Mouse (Mus musculus) adrenal gland (tissue): Measurements from ENCODE around the gene Nphp4.
"Not testable (repeated sequence)": the region's sequence is repeated elsewhere in the genome, so short reads cannot be mapped to it uniquely, and the experiment has no call there.

ENCODE experiments used
- intact Hi-C: fragments of 180-260 bp; cut with DNase I; formaldehyde crosslinking; loops from one replicate; pipeline ENCODE4 v1.15.1; 2025

Nphp4 gene

GRCm38 (mm10) chr4:152554421-152554820, 77.9 kb downstream of the Nphp4 start:
- intact Hi-C loops: no loop called here

- intact Hi-C loops: not testable (repeated sequence)
Measured at GRCm38 (mm10) chr4:152555806-152556205, 79.3 kb downstream of the Nphp4 start.

- intact Hi-C loops: no loop called here
Measured at GRCm38 (mm10) chr4:152558246-152558645, 81.7 kb downstream of the Nphp4 start.

GRCm38 (mm10) chr4:152568006-152568405, 91.5 kb downstream of the Nphp4 start:
- intact Hi-C loops: no loop called here

GRCm38 (mm10) chr4:152568662-152569395, 92.3 kb downstream of the Nphp4 start:
- intact Hi-C loops: no loop called here

GRCm38 (mm10) chr4:152574266-152574665, 97.8 kb downstream of the Nphp4 start:
- intact Hi-C loops: no loop called here

- intact Hi-C loops: no loop called here
Measured at GRCm38 (mm10) chr4:152576826-152577225, 100.3 kb downstream of the Nphp4 start.

GRCm38 (mm10) chr4:152579956-152580355, 103.5 kb downstream of the Nphp4 start:
- intact Hi-C loops: no loop called here

GRCm38 (mm10) chr4:152582206-152582605, 105.7 kb downstream of the Nphp4 start:
- intact Hi-C loops: no loop called here

- intact Hi-C loops: no loop called here
Measured at GRCm38 (mm10) chr4:152583616-152584015, 107.1 kb downstream of the Nphp4 start.

- intact Hi-C loops: no loop called here
Measured at GRCm38 (mm10) chr4:152585526-152585925, 109.0 kb downstream of the Nphp4 start.

GRCm38 (mm10) chr4:152586175-152586574, 109.7 kb downstream of the Nphp4 start:
- intact Hi-C loops: no loop called here

GRCm38 (mm10) chr4:152604285-152604684, 127.8 kb downstream of the Nphp4 start:
- intact Hi-C loops: no loop called here

GRCm38 (mm10) chr4:152609196-152609595, 132.7 kb downstream of the Nphp4 start:
- intact Hi-C loops: no loop called here

GRCm38 (mm10) chr4:152610026-152610425, 133.5 kb downstream of the Nphp4 start:
- intact Hi-C loops: no loop called here
